Mouse (Mus musculus) spleen, adult 2 months (tissue): ENCODE measurements around the gene 2310009B15Rik.

ENCODE experiments used
- CTCF ChIP-seq: fragments of 200-500 bp; IDR thresholded peaks from 2 replicates; pipeline ENCODE4 v1.5.1; 2011; ENCODE audit warnings: mild to moderate bottlenecking, inconsistent platforms; ENCODE audit not compliant: insufficient read depth, insufficient read length, insufficient replicate concordance; ENCODE audit errors: extremely low read depth
- POLR2A ChIP-seq: fragments of 200-500 bp; IDR thresholded peaks from 2 replicates; pipeline ENCODE4 v1.6.1; 2011; ENCODE audit warnings: low read depth, low read length, inconsistent platforms

DNA sequence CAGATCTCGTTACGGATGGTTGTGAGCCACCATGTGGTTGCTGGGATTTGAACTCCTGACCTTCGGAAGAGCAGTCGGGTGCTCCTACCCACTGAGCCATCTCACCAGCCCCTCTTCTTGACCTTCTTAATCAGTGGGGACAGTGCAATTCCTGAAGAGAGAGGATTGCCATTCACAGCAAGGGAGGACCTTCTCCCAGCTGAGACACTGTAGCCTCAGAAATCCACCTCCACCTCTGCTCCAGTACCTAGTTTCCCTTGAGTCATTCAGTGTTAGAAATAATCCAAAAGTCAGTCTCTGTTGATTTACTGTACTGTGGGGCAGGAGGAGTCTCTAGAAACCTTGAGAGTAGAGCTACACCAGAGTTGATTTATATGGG is 6.5 kb downstream of the 2310009B15Rik start:
- TF ChIP-seq CTCF (no peak), POLR2A (no peak)
